Mouse (Mus musculus): ENCODE results near the gene Trim46. TPM values are rescaled to one million over a fixed set of nuclear protein-coding genes. Genes with fewer than 3 reads are reported as not detected.
"Not testable (repeated sequence)": the region's sequence is repeated elsewhere in the genome, so short reads cannot be mapped to it uniquely, and the experiment has no call there.

The Trim46 gene
- polyA plus RNA-seq, 2 experiments, result 0.05 to 0.29 TPM

DNA sequence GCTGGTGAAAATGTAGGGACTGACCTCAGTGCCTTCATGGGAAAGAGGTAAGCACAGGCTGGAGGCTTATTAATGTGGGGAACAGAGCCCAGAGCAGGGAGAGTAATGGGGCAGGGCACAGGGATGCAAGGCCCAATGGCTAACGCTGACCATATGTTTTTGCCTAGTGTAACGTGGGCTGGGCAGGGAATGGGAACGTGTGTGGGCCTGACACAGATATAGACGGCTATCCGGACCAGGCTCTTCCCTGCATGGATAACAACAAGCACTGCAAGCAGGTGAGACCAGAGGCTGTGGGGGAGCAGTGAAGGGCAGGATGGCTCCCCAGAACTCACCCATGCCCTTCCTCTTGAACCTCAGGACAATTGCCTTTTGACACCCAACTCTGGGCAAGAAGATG is 24.9 kb downstream of the Trim46 start:
- Histone ChIP-seq H3K4me2 (ENCODE audit: low read depth) (no peak overlapping the region), H3K9ac (replicated peaks) (no peak overlapping the region), H3K4me1 (replicated peaks; ENCODE audit: control insufficient read depth in 2 of 2, insufficient read depth in 2 of 2, low read length in 1 of 2) (no peaks in the 10 kb centered on the region), H3K27ac (no peak overlapping the region), H3K27me3 (ENCODE audit: control insufficient read depth, insufficient read depth, low read length) (peaks cover 13% of the 10 kb centered on the region), H3K9me3 (ENCODE audit: control insufficient read depth, low read length) (no peaks in the 10 kb centered on the region), H3K36me3 (replicated peaks; ENCODE audit: control insufficient read depth, insufficient read depth, low read depth) (no peaks in the 10 kb centered on the region), H3K4me3 (ENCODE audit: insufficient read depth in 1 of 2, low read depth in 2 of 2, low read length in 2 of 2) (no peak overlapping the region)
- no peak for DNase-seq (ENCODE audit: low read depth in 3 of 3, low spot score in 3 of 3)
- ATAC-seq (ENCODE audit: insufficient read depth), result no peak
- 80% methylated on average over 5 of the region's 5 CpGs for WGBS (ENCODE audit: insufficient replicate concordance)
- TF ChIP-seq CTCF (IDR thresholded peaks at IDR 0.05; ENCODE audit: low read depth), result no peak
- no peak for TF ChIP-seq EP300 (IDR thresholded peaks at IDR 0.05; ENCODE audit: low read depth)

DNA sequence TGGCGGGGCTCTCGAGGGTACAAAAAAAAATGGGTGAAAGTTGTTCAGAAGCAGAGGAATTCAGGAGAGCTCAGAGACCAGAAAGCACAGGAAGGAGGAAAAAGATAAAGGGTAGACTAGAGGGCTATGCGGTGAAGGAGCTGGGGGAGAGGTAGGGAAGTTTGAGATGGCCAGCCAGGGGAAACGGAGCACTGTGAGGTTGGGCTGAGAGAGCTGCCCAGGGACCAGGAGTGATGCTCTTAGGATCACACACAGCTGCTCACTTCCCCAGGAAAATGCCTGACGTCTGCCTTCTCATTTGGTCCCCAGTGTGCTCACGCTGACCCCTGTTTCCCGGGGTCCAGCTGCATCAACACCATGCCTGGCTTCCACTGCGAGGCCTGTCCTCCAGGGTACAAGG is 26.6 kb downstream of the Trim46 start:
- Histone ChIP-seq H3K27me3 (ENCODE audit: control insufficient read depth, insufficient read depth, low read length) (no peaks in the 10 kb centered on the region; the same call in 1 of the 2 replicates), H3K4me2 (ENCODE audit: low read depth) (no peak overlapping the region), H3K4me1 (replicated peaks; ENCODE audit: control insufficient read depth in 2 of 2, insufficient read depth in 2 of 2, low read length in 1 of 2) (peaks cover 9% of the 10 kb centered on the region in 2 experiments), H3K36me3 (replicated peaks; ENCODE audit: control insufficient read depth, insufficient read depth, low read depth) (no peaks in the 10 kb centered on the region), H3K9me3 (ENCODE audit: control insufficient read depth, low read length) (no peaks in the 10 kb centered on the region), H3K9ac (replicated peaks) (no peak overlapping the region), H3K4me3 (ENCODE audit: insufficient read depth in 1 of 2, low read depth in 2 of 2, low read length in 2 of 2) (no peak overlapping the region), H3K27ac (no peak overlapping the region)
- DNase-seq (ENCODE audit: low read depth in 3 of 3, low spot score in 3 of 3) (no peak), ATAC-seq (ENCODE audit: insufficient read depth) (no peak)
- no peak for TF ChIP-seq CTCF (IDR thresholded peaks at IDR 0.05; ENCODE audit: low read depth)
- no peak for TF ChIP-seq EP300 (IDR thresholded peaks at IDR 0.05; ENCODE audit: low read depth)
- 28% methylated on average over 8 of the region's 8 CpGs for WGBS (ENCODE audit: insufficient replicate concordance)

DNA sequence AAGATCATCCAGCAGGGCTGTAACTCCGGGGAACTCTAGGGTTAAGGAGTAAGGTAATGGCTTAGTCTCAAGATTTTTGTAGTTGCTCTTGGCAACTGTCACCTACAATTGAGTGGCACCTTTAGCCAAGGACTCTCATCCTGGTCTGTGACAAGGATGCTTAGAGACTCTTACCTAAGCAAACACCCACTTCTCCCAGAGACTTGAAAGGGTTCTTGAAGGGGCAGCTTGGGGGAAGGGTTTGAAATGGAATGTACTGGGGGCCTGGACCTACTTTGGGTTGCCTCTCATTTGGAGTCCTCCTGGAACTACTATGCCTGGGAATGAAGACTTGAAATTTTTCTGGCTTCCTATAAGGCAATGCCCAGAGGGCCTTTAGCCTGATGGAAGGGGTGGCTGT is 27.8 kb downstream of the Trim46 start:
- Histone ChIP-seq H3K4me3 (ENCODE audit: insufficient read depth in 1 of 2, low read depth in 2 of 2, low read length in 2 of 2) (no peak overlapping the region), H3K27me3 (ENCODE audit: control insufficient read depth, insufficient read depth, low read length) (no peaks in the 10 kb centered on the region; the same call in 1 of the 2 replicates), H3K4me2 (ENCODE audit: low read depth) (no peak overlapping the region), H3K36me3 (replicated peaks; ENCODE audit: control insufficient read depth, insufficient read depth, low read depth) (no peaks in the 10 kb centered on the region), H3K9me3 (ENCODE audit: control insufficient read depth, low read length) (no peaks in the 10 kb centered on the region), H3K4me1 (replicated peaks; ENCODE audit: control insufficient read depth in 2 of 2, insufficient read depth in 2 of 2, low read length in 1 of 2) (peaks cover 10 to 11% of the 10 kb centered on the region in 2 experiments), H3K9ac (replicated peaks) (no peak overlapping the region), H3K27ac (no peak overlapping the region)
- no peak for ATAC-seq (ENCODE audit: insufficient read depth)
- no peak for TF ChIP-seq CTCF (IDR thresholded peaks at IDR 0.05; ENCODE audit: low read depth)
- no peak for DNase-seq (ENCODE audit: low read depth in 3 of 3, low spot score in 3 of 3)
- 68% methylated on average over 1 of the region's 1 CpGs for WGBS (ENCODE audit: insufficient replicate concordance)

DNA sequence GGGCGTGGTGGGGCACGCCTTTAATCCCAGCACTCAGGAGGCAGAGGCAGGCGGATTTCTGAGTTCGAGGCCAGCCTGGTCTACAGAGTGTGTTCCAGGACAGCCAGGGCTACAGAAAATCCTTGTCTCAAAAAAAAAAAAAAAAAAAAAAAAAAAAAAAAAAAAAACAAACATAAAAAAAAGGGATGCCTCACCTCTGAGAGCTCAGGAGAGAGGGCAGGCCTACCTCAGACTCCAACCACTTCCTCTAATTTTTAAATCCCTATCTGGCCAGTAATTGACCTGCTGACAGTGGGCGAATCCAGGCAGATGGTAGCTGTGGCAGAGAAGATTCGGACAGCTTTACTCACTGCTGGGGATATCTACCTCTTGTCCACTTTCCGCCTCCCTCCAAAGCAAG is 29.7 kb downstream of the Trim46 start:
- not testable (repeated sequence) for ATAC-seq (ENCODE audit: insufficient read depth); H3K27ac ChIP-seq; H3K9ac ChIP-seq (replicated peaks); H3K9me3 ChIP-seq (ENCODE audit: control insufficient read depth, low read length); H3K4me2 ChIP-seq (ENCODE audit: low read depth); H3K4me3 ChIP-seq (ENCODE audit: insufficient read depth in 1 of 2, low read depth in 2 of 2, low read length in 2 of 2); H3K27me3 ChIP-seq (ENCODE audit: control insufficient read depth, insufficient read depth, low read length); H3K36me3 ChIP-seq (replicated peaks; ENCODE audit: control insufficient read depth, insufficient read depth, low read depth); DNase-seq (ENCODE audit: low read depth in 3 of 3, low spot score in 3 of 3)
- H3K4me1 ChIP-seq (replicated peaks; ENCODE audit: control insufficient read depth in 2 of 2, insufficient read depth in 2 of 2, low read length in 1 of 2), result peaks cover 16 to 19% of the 10 kb centered on the region in 2 experiments
- 47% methylated on average over 7 of the region's 7 CpGs for WGBS (ENCODE audit: insufficient replicate concordance)

DNA sequence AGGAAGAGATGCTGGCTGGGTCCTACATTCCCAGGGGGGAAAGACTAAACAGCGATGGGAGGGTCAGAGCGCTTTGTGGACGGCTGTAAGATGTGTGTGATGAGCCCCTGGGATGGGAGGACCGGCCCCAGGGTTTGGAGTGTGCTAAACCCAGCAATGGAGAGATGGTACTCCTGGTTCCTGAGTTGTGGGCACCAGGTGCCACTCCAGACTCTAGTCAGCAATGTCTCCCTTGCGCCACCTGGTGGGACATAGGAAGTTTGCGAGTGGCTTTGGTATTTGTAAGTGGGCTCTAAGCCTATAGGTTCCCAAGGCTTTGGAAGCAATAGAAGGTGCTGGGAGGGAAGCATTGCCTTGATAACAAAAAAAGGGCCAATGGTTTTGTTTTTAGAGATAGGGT is 30.3 kb downstream of the Trim46 start:
- WGBS (ENCODE audit: insufficient replicate concordance), result 0% methylated on average over 6 of the region's 6 CpGs
- H3K27ac ChIP-seq, result no peak overlapping the region
- TF ChIP-seq CTCF (IDR thresholded peaks at IDR 0.05; ENCODE audit: low read depth) (peak; percentile 98), EP300 (IDR thresholded peaks at IDR 0.05; ENCODE audit: low read depth) (no peak)
- no peaks in the 10 kb centered on the region for H3K9me3 ChIP-seq (ENCODE audit: control insufficient read depth, low read length)
- DNase-seq (ENCODE audit: low read depth in 3 of 3, low spot score in 3 of 3) (peak; percentile 72 to 75 (median 73)), ATAC-seq (ENCODE audit: insufficient read depth) (0 out of 2 replicates have a peak, but pooled peaks have one; percentile 7)
- no peaks in the 10 kb centered on the region for H3K36me3 ChIP-seq (replicated peaks; ENCODE audit: control insufficient read depth, insufficient read depth, low read depth)
- H3K9ac ChIP-seq (replicated peaks), result no peak overlapping the region
- peaks cover 16 to 19% of the 10 kb centered on the region in 2 experiments for H3K4me1 ChIP-seq (replicated peaks; ENCODE audit: control insufficient read depth in 2 of 2, insufficient read depth in 2 of 2, low read length in 1 of 2)
- H3K4me3 ChIP-seq (ENCODE audit: insufficient read depth in 1 of 2, low read depth in 2 of 2, low read length in 2 of 2), result no peak overlapping the region
- no peaks in the 10 kb centered on the region; the same call in 1 of the 2 replicates for H3K27me3 ChIP-seq (ENCODE audit: control insufficient read depth, insufficient read depth, low read length)
- H3K4me2 ChIP-seq (ENCODE audit: low read depth), result peak overlapping the region; percentile 23; the same call in 1 of the 2 replicates

All from liver, embryonic 14.5 days (tissue).